Mouse (Mus musculus) kidney, embryonic 16.5 days (tissue): ENCODE measurements at regions not wholly inside any gene's neighbourhood (a gene's known extent, or its start where the extent isn't known, plus 50 kb on each side); places are given as distances from the start of the nearest gene placed in this dataset.

Source experiments
- ATAC-seq: fragments of 200-750 bp; cut with Nextera tagmentation; 2 replicates; pipeline ENCODE4 v1.8.0; 2017; ENCODE audit warnings: moderate TSS enrichment; ENCODE audit not compliant: low FRiP score, low TSS enrichment
- H3K27ac ChIP-seq: fragments of 300-500 bp; sonication (generic); 2 replicates; pipeline ENCODE4 v1.5.1; 2014; ENCODE audit warnings: low read length
- H3K27me3 ChIP-seq: fragments of 300-500 bp; sonication (generic); 2 replicates; pipeline ENCODE4 v1.6.1; 2014; ENCODE audit warnings: low read length, control low read depth, mixed read lengths; ENCODE audit not compliant: insufficient read depth
- H3K36me3 ChIP-seq: fragments of 300-500 bp; sonication (generic); 2 replicates; pipeline ENCODE4 v1.6.1; 2014; ENCODE audit warnings: low read length, control low read depth, mixed read lengths; ENCODE audit not compliant: insufficient read depth
- H3K4me1 ChIP-seq: fragments of 300-500 bp; sonication (generic); 2 replicates; pipeline ENCODE4 v1.6.1; 2014; ENCODE audit warnings: low read length, control low read depth, mixed read lengths; ENCODE audit not compliant: insufficient read depth
- H3K4me2 ChIP-seq: fragments of 300-500 bp; sonication (generic); replicated peaks from 2 replicates; pipeline ENCODE4 v1.6.1; 2014; ENCODE audit warnings: low read depth, low read length
- H3K4me3 ChIP-seq: fragments of 300-500 bp; sonication (generic); 2 replicates; pipeline ENCODE4 v1.5.1; 2014; ENCODE audit warnings: mild to moderate bottlenecking, low read length
- H3K9ac ChIP-seq: fragments of 300-500 bp; sonication (generic); replicated peaks from 2 replicates; pipeline ENCODE4 v1.6.1; 2014; ENCODE audit warnings: low read length
- H3K9me3 ChIP-seq: fragments of 300-500 bp; sonication (generic); 2 replicates; pipeline ENCODE4 v1.6.1; 2016; ENCODE audit warnings: low read length, control low read depth
- WGBS: fragments of 180-500 bp; shearing (Covaris S2); extraction: QIAGEN DNeasy Blood & Tissue Kit; methylation state at CpG from one replicate; pipeline ENCODE4 v1.1.7; 2014; 5-methylcytosine and 5-hydroxymethylcytosine counted together

DNA sequence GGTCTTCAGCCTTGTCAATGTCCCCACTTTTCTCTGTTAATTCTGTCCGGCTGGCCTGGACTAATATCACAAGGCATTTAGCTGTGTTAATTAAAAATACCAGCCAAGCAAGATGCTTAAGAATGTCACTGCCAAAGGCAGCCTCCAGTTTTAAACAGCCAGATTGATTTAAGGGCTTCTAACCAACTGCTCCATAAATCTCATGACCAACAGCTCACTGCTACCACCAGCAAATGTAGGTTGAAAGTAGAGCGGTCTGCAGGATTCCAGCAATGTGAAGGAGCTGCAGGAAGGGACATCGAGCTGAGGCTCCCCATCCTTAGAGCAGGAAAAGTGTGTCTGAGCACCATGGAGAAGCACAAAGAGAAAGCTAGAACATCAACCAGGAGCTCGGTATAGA, 289.5 kb upstream of the Ano5 start:
- no peaks in the 10 kb centered on the region for H3K9me3 ChIP-seq
- ATAC-seq = no peak
- no peak overlapping the region for H3K4me2 ChIP-seq
- no peaks in the 10 kb centered on the region for H3K4me1 ChIP-seq
- no peak overlapping the region for H3K9ac ChIP-seq
- WGBS = 58% methylated on average over 4 of the region's 4 CpGs
- no peak overlapping the region for H3K4me3 ChIP-seq
- H3K36me3 ChIP-seq = no peaks in the 10 kb centered on the region
- no peak overlapping the region for H3K27ac ChIP-seq
- no peaks in the 10 kb centered on the region for H3K27me3 ChIP-seq

DNA sequence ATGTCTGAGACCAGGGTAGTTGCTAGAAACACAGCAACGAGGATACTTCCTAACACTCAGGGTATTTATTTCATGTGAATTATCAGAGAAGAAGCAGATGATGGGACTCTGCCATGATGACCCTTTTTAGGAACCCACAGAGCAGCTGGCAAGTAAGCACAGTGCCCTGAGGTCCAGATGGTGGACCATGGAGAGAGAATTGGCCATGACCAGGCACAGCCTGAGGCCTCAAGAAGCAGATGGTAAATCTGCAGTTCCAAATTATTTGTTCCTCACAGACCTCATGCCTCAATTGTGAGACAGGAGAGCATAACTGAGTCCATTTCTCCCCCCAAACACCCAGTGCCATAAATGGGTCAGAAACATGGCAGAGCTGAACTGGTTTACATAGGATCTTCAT, 289.0 kb upstream of the Ano5 start:
- Histone ChIP-seq H3K4me2 (no peak overlapping the region), H3K27ac (no peak overlapping the region), H3K27me3 (no peaks in the 10 kb centered on the region), H3K9me3 (no peaks in the 10 kb centered on the region), H3K4me3 (no peak overlapping the region), H3K9ac (no peak overlapping the region), H3K36me3 (no peaks in the 10 kb centered on the region), H3K4me1 (no peaks in the 10 kb centered on the region)
- WGBS = 74% methylated on average over 1 of the region's 1 CpGs
- no peak for ATAC-seq

DNA sequence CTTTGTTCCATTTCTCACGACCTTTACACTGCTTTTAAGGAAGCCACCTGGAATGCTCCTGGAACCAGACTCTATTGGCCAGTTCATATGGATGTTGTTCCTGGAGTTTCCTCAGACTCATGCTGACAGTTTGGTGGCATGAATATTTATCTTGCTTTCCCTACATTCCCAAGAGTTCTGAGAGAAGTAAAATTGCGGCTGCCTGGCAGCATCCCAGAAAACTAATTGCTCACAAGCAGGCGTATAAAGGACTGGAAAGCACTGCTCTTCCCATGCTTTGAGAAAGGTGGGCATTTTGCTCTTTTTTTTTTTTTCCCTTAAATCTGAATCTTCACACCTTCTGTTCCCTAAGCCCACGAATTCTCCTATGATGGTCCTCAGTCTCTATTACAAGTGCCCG, 283.7 kb upstream of the Ano5 start:
- ATAC-seq = no peak
- no peaks in the 10 kb centered on the region for H3K9me3 ChIP-seq
- WGBS = 65% methylated on average over 5 of the region's 5 CpGs
- H3K4me1 ChIP-seq = no peaks in the 10 kb centered on the region
- no peaks in the 10 kb centered on the region for H3K36me3 ChIP-seq
- no peak overlapping the region for H3K4me3 ChIP-seq
- no peaks in the 10 kb centered on the region for H3K27me3 ChIP-seq
- H3K9ac ChIP-seq = no peak overlapping the region
- no peak overlapping the region for H3K4me2 ChIP-seq
- H3K27ac ChIP-seq = no peak overlapping the region

DNA sequence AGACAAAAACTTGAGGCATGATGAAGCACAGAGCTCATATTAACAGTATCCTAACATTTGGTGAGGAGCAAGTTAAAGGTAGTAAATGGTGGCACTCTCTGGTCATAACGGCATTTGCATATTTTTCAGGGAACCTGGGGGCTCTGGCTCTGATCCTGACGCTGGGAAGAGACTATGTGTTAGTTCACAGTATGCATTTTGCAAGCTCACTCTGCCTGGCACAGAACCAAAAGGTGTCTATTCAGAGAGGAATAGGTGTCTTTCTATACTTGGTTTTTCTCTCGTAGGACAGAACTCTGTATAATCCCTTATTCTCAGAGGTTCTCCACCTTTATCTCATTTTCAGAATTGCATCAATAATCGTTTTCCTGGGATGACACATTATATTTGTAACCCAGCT, 276.2 kb upstream of the Ano5 start:
- no peaks in the 10 kb centered on the region for H3K4me1 ChIP-seq
- WGBS = 76% methylated on average over 4 of the region's 4 CpGs

DNA sequence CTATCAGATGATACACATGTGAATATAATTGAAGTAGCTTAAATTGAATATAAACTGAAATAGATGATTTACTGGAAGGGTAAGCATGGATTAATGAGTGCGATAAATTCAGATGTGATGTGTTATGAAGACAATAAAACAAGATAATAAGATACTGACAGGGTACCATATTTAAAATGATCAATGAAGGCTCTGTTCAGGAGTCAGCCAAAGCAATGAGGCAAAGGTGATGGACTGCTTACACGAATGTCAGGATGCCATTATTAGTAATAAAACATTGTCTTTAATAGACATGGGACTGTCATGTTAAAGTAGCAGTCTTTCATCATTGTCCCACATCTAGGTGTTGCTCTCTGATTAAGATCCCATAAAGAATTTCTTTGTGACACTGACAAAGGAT, 263.1 kb upstream of the Ano5 start:
- Histone ChIP-seq H3K4me2 (no peak overlapping the region), H3K9me3 (no peaks in the 10 kb centered on the region), H3K27ac (no peak overlapping the region), H3K9ac (no peak overlapping the region), H3K36me3 (no peaks in the 10 kb centered on the region), H3K4me3 (no peak overlapping the region), H3K4me1 (no peaks in the 10 kb centered on the region), H3K27me3 (no peaks in the 10 kb centered on the region)
- ATAC-seq = no peak
- 61% methylated on average over 2 of the region's 2 CpGs for whole genome bisulfite sequencing

More for the DNA sequence above, 276.2 kb upstream of the Ano5 start:
- no peak overlapping the region for H3K4me3 ChIP-seq
- no peak overlapping the region for H3K9ac ChIP-seq
- 0 out of 2 replicates have a peak, but pooled peaks cover 4% of the 10 kb centered on the region for H3K9me3 ChIP-seq
- H3K36me3 ChIP-seq = no peaks in the 10 kb centered on the region
- H3K27ac ChIP-seq = no peak overlapping the region
- no peak for ATAC-seq
- no peak overlapping the region for H3K4me2 ChIP-seq
- H3K27me3 ChIP-seq = no peaks in the 10 kb centered on the region

DNA sequence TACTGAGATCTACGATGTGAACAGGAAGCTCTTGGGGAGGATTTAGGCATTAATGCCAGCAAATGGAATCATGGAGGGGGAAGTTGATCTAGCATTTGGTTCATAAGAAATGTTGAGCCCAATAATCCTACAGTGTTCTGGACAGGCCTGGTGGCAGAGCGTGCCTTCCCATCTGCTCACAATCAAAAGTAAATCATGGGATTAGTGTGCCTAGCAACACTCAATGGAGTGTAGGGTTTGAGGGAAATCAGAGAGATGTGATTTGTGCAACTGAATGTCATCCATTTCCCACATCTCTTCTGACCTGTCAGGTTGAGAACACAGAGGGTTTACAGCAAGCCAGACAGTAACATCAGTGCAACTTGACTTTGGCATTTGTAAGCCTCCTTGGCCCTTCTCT, 256.4 kb upstream of the Ano5 start:
- no peaks in the 10 kb centered on the region for H3K27me3 ChIP-seq
- H3K4me2 ChIP-seq = no peak overlapping the region
- 79% methylated on average over 2 of the region's 2 CpGs for whole genome bisulfite sequencing
- no peak overlapping the region for H3K27ac ChIP-seq
- H3K9ac ChIP-seq = no peak overlapping the region
- H3K4me3 ChIP-seq = no peak overlapping the region
- no peaks in the 10 kb centered on the region for H3K36me3 ChIP-seq
- ATAC-seq = no peak
- H3K4me1 ChIP-seq = no peaks in the 10 kb centered on the region
- no peaks in the 10 kb centered on the region for H3K9me3 ChIP-seq

DNA sequence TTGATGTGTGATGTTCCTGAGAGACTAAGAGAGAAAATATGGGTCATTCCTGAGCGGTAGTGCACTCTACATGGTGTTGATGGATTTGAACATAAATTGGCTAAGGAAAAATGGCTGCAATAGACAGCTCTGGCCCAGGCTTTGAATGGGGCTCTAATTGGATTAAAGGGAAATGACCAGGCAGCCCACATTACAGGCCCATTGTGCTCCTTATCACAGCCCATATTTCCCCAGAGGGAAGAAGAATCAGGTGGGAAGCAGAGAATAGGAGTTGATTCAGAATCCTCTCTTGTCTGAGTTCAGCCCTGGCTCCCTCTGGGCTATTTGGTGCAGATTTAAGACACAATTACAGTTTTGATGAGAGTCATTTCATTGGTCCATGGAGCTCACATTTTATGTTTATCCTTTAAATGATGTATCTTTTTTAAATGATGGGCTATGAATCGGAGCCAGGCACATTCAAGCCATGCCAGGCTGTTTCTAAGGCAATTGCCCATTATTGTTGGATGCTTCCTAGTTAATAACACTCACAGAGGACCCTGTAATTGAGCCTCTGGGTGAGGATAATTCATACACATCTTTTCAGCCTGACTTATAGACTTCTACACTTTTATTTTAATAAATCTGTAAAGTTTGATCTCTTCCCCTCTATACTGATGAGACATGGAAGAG, 251.5 kb upstream of the Ano5 start:
- Histone ChIP-seq H3K27ac (no peak overlapping the region), H3K4me3 (no peak overlapping the region), H3K27me3 (no peaks in the 10 kb centered on the region), H3K9me3 (no peaks in the 10 kb centered on the region), H3K36me3 (no peaks in the 10 kb centered on the region), H3K9ac (no peak overlapping the region), H3K4me2 (no peak overlapping the region), H3K4me1 (no peaks in the 10 kb centered on the region)
- no peak for ATAC-seq
- WGBS = 73% methylated on average over 2 of the region's 2 CpGs

DNA sequence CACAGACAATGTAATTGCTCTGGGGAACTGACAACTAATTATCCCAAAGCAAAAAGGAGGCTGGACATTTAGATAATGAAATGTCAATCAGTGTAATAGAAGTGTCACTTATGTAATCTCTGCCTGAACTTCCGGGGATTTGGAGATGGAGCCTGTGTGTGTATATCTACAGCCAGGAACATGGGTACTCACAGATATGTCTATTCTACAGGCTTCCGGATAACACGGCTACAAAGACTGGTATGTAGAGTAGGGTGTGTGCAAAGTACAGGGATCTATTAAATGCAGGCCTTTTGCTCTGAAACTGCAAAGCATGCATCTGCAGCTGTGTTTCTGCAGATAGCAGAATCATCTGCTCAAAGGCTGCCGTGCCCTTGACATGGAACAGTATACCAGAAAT, 246.7 kb upstream of the Ano5 start:
- ATAC-seq = no peak
- Histone ChIP-seq H3K4me3 (no peak overlapping the region), H3K9ac (no peak overlapping the region), H3K4me1 (no peaks in the 10 kb centered on the region), H3K9me3 (no peaks in the 10 kb centered on the region), H3K36me3 (no peaks in the 10 kb centered on the region), H3K27me3 (no peaks in the 10 kb centered on the region), H3K4me2 (no peak overlapping the region), H3K27ac (no peak overlapping the region)
- WGBS = 81% methylated on average over 4 of the region's 4 CpGs

DNA sequence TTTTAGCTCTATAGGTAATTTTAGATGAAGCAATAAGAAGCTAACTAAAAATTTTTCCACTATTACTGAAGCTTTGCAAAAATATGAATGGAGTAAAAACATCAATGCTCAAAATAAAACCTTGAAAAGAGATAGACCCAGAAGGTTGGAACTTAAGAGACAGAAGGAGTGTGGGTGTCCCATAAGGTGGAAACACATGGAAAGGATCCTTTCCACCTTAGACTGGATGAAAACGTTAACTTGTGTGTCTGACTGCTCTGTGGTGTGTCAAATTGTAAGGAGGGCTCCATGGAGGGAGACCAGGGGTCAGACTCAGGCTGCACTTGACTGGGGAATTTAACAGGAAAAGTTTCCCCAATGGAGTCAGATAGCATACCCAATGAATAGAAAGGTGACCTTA, 244.9 kb upstream of the Ano5 start:
- WGBS = 59% methylated on average over 1 of the region's 1 CpGs
- no peak for ATAC-seq
- H3K4me2 ChIP-seq = no peak overlapping the region

DNA sequence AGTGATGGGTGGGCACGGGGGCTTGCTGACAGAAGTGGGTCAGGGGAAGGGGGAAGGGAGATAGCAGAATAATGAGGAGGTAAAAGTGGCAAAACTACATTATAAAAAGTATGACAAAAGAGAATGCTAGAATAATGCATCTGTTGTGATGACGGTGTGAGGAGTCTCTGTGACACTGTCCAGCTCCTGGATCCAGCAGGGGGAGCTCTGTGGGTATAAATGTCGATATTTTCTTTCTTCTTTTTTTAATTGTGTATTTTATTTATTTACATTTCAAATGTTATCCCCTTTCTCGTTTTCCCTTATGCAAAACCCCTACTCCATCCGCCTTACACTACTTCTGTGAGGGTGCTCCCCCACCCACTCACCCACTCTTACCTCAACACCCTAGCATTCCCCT, 243.9 kb upstream of the Ano5 start:
- H3K9ac ChIP-seq = no peak overlapping the region
- no peak overlapping the region for H3K27ac ChIP-seq
- ATAC-seq = no peak
- no peaks in the 10 kb centered on the region for H3K9me3 ChIP-seq
- no peaks in the 10 kb centered on the region for H3K36me3 ChIP-seq
- 75% methylated on average over 5 of the region's 5 CpGs for WGBS
- H3K4me2 ChIP-seq = no peak overlapping the region
- H3K4me3 ChIP-seq = no peak overlapping the region
- H3K4me1 ChIP-seq = no peaks in the 10 kb centered on the region
- no peaks in the 10 kb centered on the region for H3K27me3 ChIP-seq

More for the DNA sequence above, 244.9 kb upstream of the Ano5 start:
- Histone ChIP-seq H3K9me3 (no peaks in the 10 kb centered on the region), H3K27ac (no peak overlapping the region), H3K27me3 (no peaks in the 10 kb centered on the region), H3K36me3 (no peaks in the 10 kb centered on the region), H3K4me1 (no peaks in the 10 kb centered on the region), H3K9ac (no peak overlapping the region), H3K4me3 (no peak overlapping the region)
